22 mouse cellular contexts compared by ENCODE assay signal in genomic region chr6:134713321-134713720, GRCm38 (mm10).
DNase-seq lines count a peak whose midpoint lies in the region; ATAC-seq and TF ChIP-seq lines count a peak whose summit lies in the region.
"Had no signal": no experiment of that assay in that cellular context is flagged by ENCODE, and none has a peak within 500 bp of the region (broad histone marks: within the 10 kb centered on the region; RNA-seq: fewer than 3 reads in every experiment).

No protein-coding gene starts in this region.

- no peak overlapping the region for H3K4me2 ChIP-seq in liver, embryonic 14.5 days (ENCODE audit: low read depth)
- no peak overlapping the region for H3K4me2 ChIP-seq in liver, embryonic 12.5 days
- no peak overlapping the region for H3K4me2 ChIP-seq in midbrain, embryonic 16.5 days (ENCODE audit: low read length)
- H3K4me2 ChIP-seq: embryonic facial prominence, embryonic 12.5 days; embryonic facial prominence, embryonic 15.5 days; forebrain, embryonic 15.5 days; heart, embryonic 11.5 days; hindbrain, embryonic 13.5 days had no signal

- 0 out of 2 replicates have a peak, but pooled peaks have one; percentile 11 for TF ChIP-seq EP300 in liver, embryonic 14.5 days (IDR thresholded peaks at IDR 0.05; ENCODE audit: low read depth)

- no peak for TF ChIP-seq CTCF in liver, embryonic 14.5 days (IDR thresholded peaks at IDR 0.05; ENCODE audit: low read depth)

- peaks cover 8 to 15% of the 10 kb centered on the region in 2 experiments for H3K4me1 ChIP-seq in liver, embryonic 14.5 days (replicated peaks; ENCODE audit: control insufficient read depth in 2 of 2, insufficient read depth in 2 of 2, low read length in 1 of 2)
- H3K4me1 ChIP-seq in liver, embryonic 12.5 days: peaks cover 41% of the 10 kb centered on the region
- no peaks in the 10 kb centered on the region for H3K4me1 ChIP-seq in midbrain, embryonic 16.5 days (ENCODE audit: control insufficient read depth, insufficient read depth, low read length)
- H3K4me1 ChIP-seq: embryonic facial prominence, embryonic 12.5 days; embryonic facial prominence, embryonic 15.5 days; forebrain, embryonic 15.5 days; hindbrain, embryonic 13.5 days had no signal

- no peak overlapping the region for H3K27ac ChIP-seq in liver, embryonic 14.5 days
- H3K27ac ChIP-seq in liver, embryonic 12.5 days: no peak overlapping the region
- H3K27ac ChIP-seq in midbrain, embryonic 16.5 days (ENCODE audit: low read length): no peak overlapping the region
- H3K27ac ChIP-seq: embryonic facial prominence, embryonic 12.5 days; embryonic facial prominence, embryonic 15.5 days; forebrain, embryonic 15.5 days; heart, adult 2 months; hindbrain, embryonic 10.5 days; hindbrain, embryonic 13.5 days had no signal

- no peak overlapping the region for H3K4me3 ChIP-seq in liver, embryonic 14.5 days (ENCODE audit: insufficient read depth in 1 of 2, low read depth in 2 of 2, low read length in 2 of 2)
- H3K4me3 ChIP-seq in liver, embryonic 12.5 days: no peak overlapping the region
- H3K4me3 ChIP-seq in midbrain, embryonic 16.5 days (ENCODE audit: low read depth, low read length): no peak overlapping the region
- H3K4me3 ChIP-seq: embryonic facial prominence, embryonic 12.5 days; embryonic facial prominence, embryonic 15.5 days; forebrain, embryonic 15.5 days; heart, adult 2 months; hindbrain, embryonic 10.5 days; hindbrain, embryonic 13.5 days had no signal

- WGBS in liver, embryonic 14.5 days (ENCODE audit: insufficient replicate concordance): 6% methylated on average over 3 of the region's 3 CpGs
- 25% methylated on average over 3 of the region's 3 CpGs for WGBS in liver, embryonic 12.5 days (ENCODE audit: insufficient replicate concordance)
- WGBS in midbrain, embryonic 16.5 days: 39% methylated on average over 3 of the region's 3 CpGs

- ATAC-seq in liver, embryonic 14.5 days (ENCODE audit: insufficient read depth): no peak
- no peak for ATAC-seq in liver, embryonic 12.5 days
- ATAC-seq in megakaryocyte progenitor cell, adult 5-6 weeks (replicated peaks; ENCODE audit: poor library complexity): peak; percentile 47
- no peak for ATAC-seq in midbrain, embryonic 16.5 days
- ATAC-seq: forebrain, embryonic 15.5 days; hindbrain, embryonic 16.5 days had no signal

- H3K9ac ChIP-seq in liver, embryonic 14.5 days (replicated peaks): no peak overlapping the region
- H3K9ac ChIP-seq in liver, embryonic 12.5 days: no peak overlapping the region
- no peak overlapping the region for H3K9ac ChIP-seq in midbrain, embryonic 16.5 days (ENCODE audit: low read depth, low read length)
- H3K9ac ChIP-seq: embryonic facial prominence, embryonic 12.5 days; embryonic facial prominence, embryonic 15.5 days; forebrain, embryonic 15.5 days; hindbrain, embryonic 13.5 days had no signal

- no peaks in the 10 kb centered on the region; the same call in 1 of the 2 replicates for H3K36me3 ChIP-seq in liver, embryonic 14.5 days (replicated peaks; ENCODE audit: control insufficient read depth, insufficient read depth, low read depth)
- peaks cover 43% of the 10 kb centered on the region for H3K36me3 ChIP-seq in liver, embryonic 12.5 days
- no peaks in the 10 kb centered on the region for H3K36me3 ChIP-seq in midbrain, embryonic 16.5 days (ENCODE audit: control insufficient read depth, insufficient read depth, low read length)

- no peaks in the 10 kb centered on the region for H3K9me3 ChIP-seq in liver, embryonic 14.5 days (ENCODE audit: control insufficient read depth, low read length)
- H3K9me3 ChIP-seq in liver, embryonic 12.5 days (replicated peaks): no peaks in the 10 kb centered on the region
- H3K9me3 ChIP-seq in midbrain, embryonic 16.5 days (replicated peaks; ENCODE audit: control insufficient read depth, low read length, poor library complexity, severe bottlenecking): no peaks in the 10 kb centered on the region
- H3K9me3 ChIP-seq: embryonic facial prominence, embryonic 12.5 days; embryonic facial prominence, embryonic 15.5 days; forebrain, embryonic 15.5 days; hindbrain, embryonic 10.5 days; hindbrain, embryonic 13.5 days had no signal

- DNase-seq in heart, adult 11 months: peak; percentile 51
- no peak for DNase-seq in heart, postnatal 10 days
- DNase-seq in liver, embryonic 14.5 days (ENCODE audit: low read depth in 3 of 3, low spot score in 3 of 3): no peak
- DNase-seq: adrenal gland, adult 2 months; adrenal gland, postnatal 14 days; cerebellum, adult 11 months; cerebellum, adult 2 months; cerebellum, adult 9-11 months; cerebellum, postnatal 25 days; gastrocnemius, postnatal 25 days; heart, adult 2 months; heart, postnatal 36 days had no signal

- H3K27me3 ChIP-seq in liver, embryonic 14.5 days (ENCODE audit: control insufficient read depth, insufficient read depth, low read length): no peaks in the 10 kb centered on the region
- no peaks in the 10 kb centered on the region; the same call in 1 of the 2 replicates for H3K27me3 ChIP-seq in liver, embryonic 12.5 days (replicated peaks)
- H3K27me3 ChIP-seq in midbrain, embryonic 16.5 days (ENCODE audit: control insufficient read depth, insufficient read depth, low read depth, low read length): no peaks in the 10 kb centered on the region
- H3K27me3 ChIP-seq: embryonic facial prominence, embryonic 12.5 days; embryonic facial prominence, embryonic 15.5 days; forebrain, embryonic 15.5 days; hindbrain, embryonic 13.5 days had no signal

- intact Hi-C loops in heart, postnatal 10 days (cut with DNase I): loop anchor here (5.0 kb wide), 1 partner anchor 41 kb away; no protein-coding TSS in a partner anchor
